Mouse (Mus musculus) right cerebral cortex, adult 18-20 months (tissue): ENCODE results near the gene Vps35l.

Experiments
- DNase-seq: peaks from one replicate; pipeline ENCODE4 v3.0.0; 2022; ENCODE audit warnings: mixed read lengths

Gene Vps35l

DNA sequence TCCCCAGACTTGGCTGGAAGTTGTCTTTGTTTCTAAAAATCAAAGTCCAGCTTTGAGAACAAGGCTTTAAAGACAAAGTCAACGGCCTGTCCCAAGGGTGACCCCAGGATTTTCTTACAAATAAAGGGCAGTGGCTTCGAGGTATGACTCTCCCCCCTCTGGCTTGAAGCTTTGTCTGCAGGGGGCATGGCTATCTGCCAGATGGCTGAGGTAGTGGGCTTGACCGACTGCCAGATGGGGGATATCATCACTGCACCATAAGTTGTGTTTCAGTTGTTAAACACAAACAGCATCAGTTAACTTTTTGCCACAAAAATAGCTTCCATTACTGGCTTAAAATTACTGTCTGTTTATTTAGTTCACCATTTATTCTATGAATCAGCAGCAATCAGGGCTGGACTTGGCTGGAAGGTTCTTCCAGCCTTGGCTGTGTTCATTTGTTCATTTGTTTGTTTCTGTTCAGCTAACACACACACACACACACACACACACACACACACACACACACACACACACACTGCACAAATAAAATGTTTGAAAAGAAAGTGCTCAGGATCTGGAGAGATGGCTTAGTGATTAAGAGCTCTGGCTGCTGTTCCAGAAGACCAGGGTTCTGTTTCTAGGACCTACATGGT is 149.1 kb downstream of the Vps35l start:
- no peak for DNase-seq
